Mouse (Mus musculus) testis, adult 2 months (tissue): Measurements from ENCODE around the gene Exph5.
A peak's percentile ranks its signal among the peaks of the same experiment; 100 is the strongest.

Experiments used
- CTCF ChIP-seq: fragments of 200-500 bp; IDR thresholded peaks from 2 replicates; pipeline ENCODE4 v1.5.1; 2012; ENCODE audit warnings: low read depth, mild to moderate bottlenecking, inconsistent platforms, low read length, moderate library complexity; ENCODE audit not compliant: control insufficient read depth, insufficient read depth, insufficient replicate concordance
- POLR2A ChIP-seq: fragments of 200-500 bp; IDR thresholded peaks from 2 replicates; pipeline ENCODE4 v1.6.1; 2012; ENCODE audit warnings: low read depth, mild to moderate bottlenecking, inconsistent platforms, low read length, moderate library complexity; ENCODE audit not compliant: control insufficient read depth

GRCm38 (mm10) chr9:53376820-53377219 is 75.3 kb downstream of the Exph5 start:
- no peak for TF ChIP-seq POLR2A
- TF ChIP-seq CTCF, result peak; percentile 73; the same call in 1 of the 2 replicates
